Mouse (Mus musculus): ENCODE data around the gene Tmem252.

DNA sequence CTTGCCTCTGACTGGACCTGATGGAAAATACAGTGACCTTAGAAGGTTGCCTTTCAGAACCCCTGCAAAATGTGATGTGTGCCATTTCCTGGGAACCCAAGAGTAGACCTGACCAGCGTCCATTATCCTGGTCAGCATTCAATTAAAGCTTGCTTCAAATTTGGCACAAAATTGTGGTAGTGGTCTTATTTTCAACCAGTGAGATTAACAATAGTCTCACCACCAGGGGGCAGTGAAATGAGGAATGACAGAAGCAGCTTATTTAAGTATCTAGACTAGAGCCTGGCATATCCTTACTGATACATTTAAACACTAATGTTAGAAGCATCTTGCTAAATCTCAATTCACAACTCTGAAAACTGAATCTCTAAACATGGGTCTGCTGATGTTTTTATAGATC, 31.6 kb downstream of the Tmem252 start:
- no peak for TF ChIP-seq POLR2A (IDR thresholded peaks at IDR 0.05; ENCODE audit: insufficient read depth, low read depth, low read length)
- no peak for TF ChIP-seq EP300 (IDR thresholded peaks at IDR 0.05; ENCODE audit: insufficient read depth, low read depth, low read length)

Data from heart, adult 2 months (tissue).